Mouse (Mus musculus): ENCODE data around the gene Lrrc75a. TPM values are rescaled to one million over a fixed set of nuclear protein-coding genes. Genes with fewer than 3 reads are reported as not detected.
A peak's percentile ranks its signal among the peaks of the same experiment; 100 is the strongest.

Lrrc75a gene
- polyA plus RNA-seq, 1 experiment from 2014 or later = 12.6 TPM

GRCm38 (mm10) chr11:62629352-62630224, 18.7 kb downstream of the Lrrc75a start:
- ATAC-seq (ENCODE audit: low FRiP score) = peak; percentile 40; the same call in 1 of the 2 replicates
- Histone ChIP-seq H3K36me3 (ENCODE audit: control insufficient read depth, insufficient read depth, low read length) (no peaks in the 10 kb centered on the region), H3K4me2 (peak overlapping the region; percentile 32), H3K4me1 (ENCODE audit: control insufficient read depth, insufficient read depth, low read length) (peaks cover 30% of the 10 kb centered on the region), H3K4me3 (ENCODE audit: low read depth, low read length) (no peak overlapping the region), H3K27ac (ENCODE audit: low read depth, low read length) (peak overlapping the region; percentile 85), H3K9me3 (ENCODE audit: control insufficient read depth, low read length) (no peaks in the 10 kb centered on the region), H3K9ac (ENCODE audit: low read length) (peak overlapping the region; percentile 38), H3K27me3 (ENCODE audit: control insufficient read depth, insufficient read depth, low read length) (no peaks in the 10 kb centered on the region)
- DNase-seq (ENCODE audit: low spot score, missing footprints) = peak; percentile 94
- WGBS = under 1% methylated on average over 9 of the region's 9 CpGs

DNA sequence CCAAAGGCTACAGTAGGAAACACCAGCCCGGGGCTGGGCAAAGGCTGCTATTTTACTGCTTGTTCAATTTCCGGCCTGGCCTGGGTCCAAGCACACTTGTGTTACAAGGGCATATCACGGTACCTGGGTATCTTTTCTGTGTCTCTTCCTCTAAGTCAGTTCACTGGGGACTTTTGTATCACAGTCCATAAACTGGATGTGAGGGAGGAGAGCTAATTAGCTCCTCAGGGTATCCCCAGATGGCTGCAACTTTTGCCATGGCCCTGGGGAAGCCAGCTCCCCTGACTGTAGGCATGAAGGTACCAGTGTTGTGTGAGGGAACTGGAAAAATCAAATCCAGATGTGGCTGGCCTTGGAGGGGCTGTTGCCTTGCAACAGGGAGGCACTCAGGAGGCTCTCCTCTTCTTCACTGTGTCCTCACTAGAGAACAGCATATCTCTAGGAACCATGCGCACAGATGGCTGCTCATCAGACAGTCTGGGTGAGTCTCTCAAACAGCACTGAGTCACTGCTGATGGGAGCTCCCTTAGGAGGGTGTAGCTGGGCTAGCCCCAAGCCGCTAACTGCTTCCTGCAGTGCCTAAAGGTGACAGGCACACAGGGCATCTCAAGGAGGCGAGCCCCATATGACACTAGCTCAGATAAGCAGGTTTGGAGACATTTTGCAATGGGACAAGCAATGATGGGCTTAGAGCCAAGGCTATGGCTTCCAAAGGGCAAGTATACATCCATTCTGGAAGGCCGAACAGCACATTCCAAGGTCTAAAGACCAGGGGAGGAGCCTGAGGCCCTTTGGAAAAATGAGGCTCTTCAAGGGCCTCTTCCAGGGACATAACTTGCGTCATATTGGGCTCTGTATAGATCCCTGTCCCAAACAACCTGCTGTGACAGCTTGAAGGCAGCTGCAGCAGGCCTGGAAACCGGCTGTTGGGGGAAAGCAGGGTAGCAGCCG, 23.7 kb downstream of the Lrrc75a start:
- Histone ChIP-seq H3K4me1 (ENCODE audit: control insufficient read depth, insufficient read depth, low read length) (peaks cover 13% of the 10 kb centered on the region), H3K36me3 (ENCODE audit: control insufficient read depth, insufficient read depth, low read length) (no peaks in the 10 kb centered on the region), H3K9ac (ENCODE audit: low read length) (no peak overlapping the region), H3K4me3 (ENCODE audit: low read depth, low read length) (no peak overlapping the region), H3K27me3 (ENCODE audit: control insufficient read depth, insufficient read depth, low read length) (no peaks in the 10 kb centered on the region), H3K27ac (ENCODE audit: low read depth, low read length) (no peak overlapping the region), H3K4me2 (no peak overlapping the region), H3K9me3 (ENCODE audit: control insufficient read depth, low read length) (no peaks in the 10 kb centered on the region)
- 72% methylated on average over 10 of the region's 10 CpGs for WGBS
- DNase-seq (ENCODE audit: low spot score, missing footprints) = no peak
- no peak for ATAC-seq (ENCODE audit: low FRiP score)

DNA sequence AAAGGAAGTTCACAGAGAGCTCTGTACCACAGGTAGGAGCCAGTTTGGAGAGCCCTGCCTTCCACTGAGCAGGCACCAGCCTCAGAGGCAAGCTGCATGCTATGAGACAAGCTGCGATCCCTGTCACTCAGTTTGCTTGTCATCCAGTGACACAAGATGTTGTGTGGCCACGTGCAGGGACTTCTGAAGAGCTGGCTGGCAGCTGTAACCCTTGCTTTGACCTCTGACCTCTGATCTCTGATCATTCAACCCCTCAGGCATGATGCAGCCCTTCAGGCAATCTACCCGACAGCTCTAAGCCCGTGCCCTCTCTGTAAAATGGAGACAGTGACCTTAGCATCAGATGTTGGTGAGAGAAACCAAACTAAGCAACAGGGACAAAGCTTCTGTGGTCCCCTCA, 25.5 kb downstream of the Lrrc75a start:
- no peak overlapping the region for H3K27ac ChIP-seq (ENCODE audit: low read depth, low read length)
- H3K4me1 ChIP-seq (ENCODE audit: control insufficient read depth, insufficient read depth, low read length) = 0 out of 2 replicates have a peak, but pooled peaks cover 2% of the 10 kb centered on the region
- 26% methylated on average over 4 of the region's 4 CpGs for WGBS
- DNase-seq (ENCODE audit: low spot score, missing footprints) (no peak), ATAC-seq (ENCODE audit: low FRiP score) (no peak)
- 0 out of 2 replicates have a peak overlapping the region, but pooled peaks have one; percentile 9 for H3K9ac ChIP-seq (ENCODE audit: low read length)
- H3K4me2 ChIP-seq = no peak overlapping the region
- H3K36me3 ChIP-seq (ENCODE audit: control insufficient read depth, insufficient read depth, low read length) = no peaks in the 10 kb centered on the region
- H3K4me3 ChIP-seq (ENCODE audit: low read depth, low read length) = no peak overlapping the region
- H3K27me3 ChIP-seq (ENCODE audit: control insufficient read depth, insufficient read depth, low read length) = no peaks in the 10 kb centered on the region
- H3K9me3 ChIP-seq (ENCODE audit: control insufficient read depth, low read length) = no peaks in the 10 kb centered on the region

DNA sequence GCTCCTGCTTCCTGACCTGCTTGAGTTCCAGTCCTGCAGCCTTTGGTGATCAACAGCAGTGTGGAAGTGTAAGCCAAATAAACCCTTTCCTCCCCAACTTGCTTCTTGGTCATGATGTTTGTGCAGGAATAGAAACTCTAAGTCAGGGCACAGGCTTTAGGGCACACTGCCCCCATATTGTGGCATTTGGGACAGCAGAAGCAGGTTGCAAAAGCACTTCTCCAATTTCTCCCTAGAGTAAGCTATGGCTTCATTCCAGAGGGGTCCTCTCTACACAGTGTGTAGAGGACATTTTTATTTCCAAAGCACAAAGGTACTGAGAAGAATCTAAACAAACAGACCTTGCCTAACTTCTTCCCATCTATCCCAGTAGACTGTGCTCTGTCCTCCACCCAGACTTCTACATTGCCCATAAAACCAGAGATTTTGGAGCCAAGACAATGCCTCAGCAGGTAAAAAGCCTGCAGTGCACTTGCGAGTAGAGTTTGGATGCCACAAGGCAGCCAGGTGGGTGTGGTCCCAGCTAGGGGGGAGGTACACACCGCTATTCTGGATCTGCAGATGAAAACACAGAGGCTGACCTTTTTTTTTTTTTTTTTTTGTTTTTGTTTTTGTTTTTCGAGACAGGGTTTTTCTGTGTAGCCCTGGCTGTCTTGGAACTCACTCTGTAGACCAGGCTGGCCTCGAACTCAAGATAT, 26.6 kb downstream of the Lrrc75a start:
- 84% methylated on average over 4 of the region's 4 CpGs for WGBS
- DNase-seq (ENCODE audit: low spot score, missing footprints) = no peak
- H3K36me3 ChIP-seq (ENCODE audit: control insufficient read depth, insufficient read depth, low read length) = no peaks in the 10 kb centered on the region

GRCm38 (mm10) chr11:62621079-62621478, 27.2 kb downstream of the Lrrc75a start:
- Histone ChIP-seq H3K4me2 (no peak overlapping the region), H3K27me3 (ENCODE audit: control insufficient read depth, insufficient read depth, low read length) (no peaks in the 10 kb centered on the region), H3K9ac (ENCODE audit: low read length) (no peak overlapping the region), H3K36me3 (ENCODE audit: control insufficient read depth, insufficient read depth, low read length) (no peaks in the 10 kb centered on the region), H3K4me3 (ENCODE audit: low read depth, low read length) (no peak overlapping the region), H3K4me1 (ENCODE audit: control insufficient read depth, insufficient read depth, low read length) (0 out of 2 replicates have a peak, but pooled peaks cover 2% of the 10 kb centered on the region), H3K27ac (ENCODE audit: low read depth, low read length) (no peak overlapping the region), H3K9me3 (ENCODE audit: control insufficient read depth, low read length) (no peaks in the 10 kb centered on the region)
- WGBS = 94% methylated on average over 8 of the region's 8 CpGs
- ATAC-seq (ENCODE audit: low FRiP score) (no peak), DNase-seq (ENCODE audit: low spot score, missing footprints) (no peak)

More for the DNA sequence above, 26.6 kb downstream of the Lrrc75a start:
- Histone ChIP-seq H3K4me1 (ENCODE audit: control insufficient read depth, insufficient read depth, low read length) (0 out of 2 replicates have a peak, but pooled peaks cover 2% of the 10 kb centered on the region), H3K27me3 (ENCODE audit: control insufficient read depth, insufficient read depth, low read length) (no peaks in the 10 kb centered on the region), H3K4me2 (no peak overlapping the region), H3K9me3 (ENCODE audit: control insufficient read depth, low read length) (no peaks in the 10 kb centered on the region), H3K9ac (ENCODE audit: low read length) (no peak overlapping the region), H3K27ac (ENCODE audit: low read depth, low read length) (no peak overlapping the region), H3K4me3 (ENCODE audit: low read depth, low read length) (no peak overlapping the region)
- no peak for ATAC-seq (ENCODE audit: low FRiP score)

GRCm38 (mm10) chr11:62615456-62615855, 32.9 kb downstream of the Lrrc75a start:
- Histone ChIP-seq H3K27me3 (ENCODE audit: control insufficient read depth, insufficient read depth, low read length) (no peaks in the 10 kb centered on the region), H3K4me3 (ENCODE audit: low read depth, low read length) (no peak overlapping the region), H3K4me2 (no peak overlapping the region), H3K9me3 (ENCODE audit: control insufficient read depth, low read length) (no peaks in the 10 kb centered on the region), H3K9ac (ENCODE audit: low read length) (no peak overlapping the region), H3K27ac (ENCODE audit: low read depth, low read length) (no peak overlapping the region), H3K4me1 (ENCODE audit: control insufficient read depth, insufficient read depth, low read length) (peaks cover 23% of the 10 kb centered on the region), H3K36me3 (ENCODE audit: control insufficient read depth, insufficient read depth, low read length) (0 out of 2 replicates have a peak, but pooled peaks cover 3% of the 10 kb centered on the region)
- 89% methylated on average over 4 of the region's 4 CpGs for WGBS
- no peak for DNase-seq (ENCODE audit: low spot score, missing footprints)
- no peak for ATAC-seq (ENCODE audit: low FRiP score)

- H3K4me2 ChIP-seq = no peak overlapping the region
- no peak for ATAC-seq (ENCODE audit: low FRiP score)
These were observed 33.4 kb downstream of the Lrrc75a start for GRCm38 (mm10) chr11:62614876-62615410.

DNA sequence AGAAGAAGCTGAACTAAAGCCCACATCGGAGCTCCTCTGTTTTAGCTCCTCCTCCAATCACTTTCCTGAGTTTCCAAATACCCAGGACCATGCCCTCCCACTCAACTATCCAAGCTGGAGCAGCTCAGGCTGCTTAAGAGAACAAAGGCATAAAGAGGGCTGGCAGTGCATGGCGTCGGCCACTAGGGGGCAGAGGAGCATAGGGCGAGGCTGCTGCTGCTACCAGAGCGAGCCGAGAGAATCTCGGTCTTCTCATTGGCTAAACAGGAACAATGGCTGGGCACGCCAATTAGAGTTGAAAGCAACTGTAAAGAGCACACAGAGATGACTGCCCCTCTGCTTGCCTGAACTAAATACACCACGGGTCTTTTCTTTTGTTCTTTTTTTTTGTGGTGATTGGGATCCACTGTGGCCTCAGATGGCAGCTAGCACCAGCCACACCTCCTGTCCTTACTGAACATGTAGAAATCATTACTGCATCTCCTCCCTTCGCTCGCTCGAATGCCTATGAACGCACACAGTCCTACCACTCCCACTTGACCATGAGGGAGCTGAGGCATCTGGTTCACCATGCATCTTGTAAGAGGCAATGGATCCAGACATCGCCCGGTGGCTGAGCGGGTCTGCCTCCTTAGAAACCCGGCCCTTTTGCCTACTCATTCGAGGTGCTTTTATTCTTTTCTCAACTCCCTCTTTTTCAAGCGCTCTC, 34.5 kb downstream of the Lrrc75a start:
- DNase-seq (ENCODE audit: low spot score, missing footprints) (peak; percentile 100), ATAC-seq (ENCODE audit: low FRiP score) (peak; percentile 96)
- H3K27me3 ChIP-seq (ENCODE audit: control insufficient read depth, insufficient read depth, low read length) = no peaks in the 10 kb centered on the region
- H3K4me3 ChIP-seq (ENCODE audit: low read depth, low read length) = peak overlapping the region; percentile 11; the same call in 1 of the 2 replicates
- H3K27ac ChIP-seq (ENCODE audit: low read depth, low read length) = peak overlapping the region; percentile 75
- 10% methylated on average over 19 of the region's 19 CpGs for WGBS
- no peaks in the 10 kb centered on the region for H3K9me3 ChIP-seq (ENCODE audit: control insufficient read depth, low read length)
- H3K4me2 ChIP-seq = peak overlapping the region; percentile 45
- peaks cover 23% of the 10 kb centered on the region for H3K4me1 ChIP-seq (ENCODE audit: control insufficient read depth, insufficient read depth, low read length)
- peak overlapping the region; percentile 62 for H3K9ac ChIP-seq (ENCODE audit: low read length)
- 0 out of 2 replicates have a peak, but pooled peaks cover 7% of the 10 kb centered on the region for H3K36me3 ChIP-seq (ENCODE audit: control insufficient read depth, insufficient read depth, low read length)

More at GRCm38 (mm10) chr11:62614876-62615410, 33.4 kb downstream of the Lrrc75a start:
- 0 out of 2 replicates have a peak, but pooled peaks cover 5% of the 10 kb centered on the region for H3K36me3 ChIP-seq (ENCODE audit: control insufficient read depth, insufficient read depth, low read length)
- no peak overlapping the region for H3K27ac ChIP-seq (ENCODE audit: low read depth, low read length)
- H3K4me3 ChIP-seq (ENCODE audit: low read depth, low read length) = no peak overlapping the region
- H3K4me1 ChIP-seq (ENCODE audit: control insufficient read depth, insufficient read depth, low read length) = peaks cover 23% of the 10 kb centered on the region
- peak overlapping the region; percentile 62 for H3K9ac ChIP-seq (ENCODE audit: low read length)
- H3K27me3 ChIP-seq (ENCODE audit: control insufficient read depth, insufficient read depth, low read length) = no peaks in the 10 kb centered on the region
- WGBS = 87% methylated on average over 8 of the region's 8 CpGs
- no peaks in the 10 kb centered on the region for H3K9me3 ChIP-seq (ENCODE audit: control insufficient read depth, low read length)
- DNase-seq (ENCODE audit: low spot score, missing footprints) = no peak
